Mouse (Mus musculus): ENCODE measurements around the gene Nmnat2.
A peak's percentile ranks its signal among the peaks of the same experiment; 100 is the strongest.

The Nmnat2 gene

GRCm38 (mm10) chr1:153126491-153127381, 171.9 kb downstream of the Nmnat2 start:
- peak; percentile 99 for DNase-seq

GRCm38 (mm10) chr1:153127622-153128021, 172.8 kb downstream of the Nmnat2 start:
- DNase-seq = no peak

- DNase-seq = no peak
Measured at GRCm38 (mm10) chr1:153128780-153129179, 174.0 kb downstream of the Nmnat2 start.

GRCm38 (mm10) chr1:153129992-153130713, 175.4 kb downstream of the Nmnat2 start:
- peak; percentile 97 for DNase-seq

GRCm38 (mm10) chr1:153133865-153134781, 179.3 kb downstream of the Nmnat2 start:
- peak; percentile 99 for DNase-seq

- DNase-seq = peak; percentile 96
Measured at GRCm38 (mm10) chr1:153136647-153137046, 181.9 kb downstream of the Nmnat2 start.

- DNase-seq = no peak
Measured at GRCm38 (mm10) chr1:153138486-153138885, 183.7 kb downstream of the Nmnat2 start.

GRCm38 (mm10) chr1:153139635-153140034, 184.8 kb downstream of the Nmnat2 start:
- no peak for DNase-seq

GRCm38 (mm10) chr1:153140265-153140664, 185.5 kb downstream of the Nmnat2 start:
- DNase-seq = no peak

GRCm38 (mm10) chr1:153140747-153141228, 186.0 kb downstream of the Nmnat2 start:
- no peak for DNase-seq

- DNase-seq = no peak
Measured at GRCm38 (mm10) chr1:153144021-153144420, 189.2 kb downstream of the Nmnat2 start.

GRCm38 (mm10) chr1:153145791-153146190, 191.0 kb downstream of the Nmnat2 start:
- no peak for DNase-seq

- no peak for DNase-seq
Measured at GRCm38 (mm10) chr1:153152594-153152993, 197.8 kb downstream of the Nmnat2 start.

GRCm38 (mm10) chr1:153153619-153154137, 198.9 kb downstream of the Nmnat2 start:
- DNase-seq = no peak

GRCm38 (mm10) chr1:153155364-153155763, 200.6 kb downstream of the Nmnat2 start:
- peak; percentile 93 for DNase-seq

GRCm38 (mm10) chr1:153157021-153157623, 202.3 kb downstream of the Nmnat2 start:
- DNase-seq = peak; percentile 95

GRCm38 (mm10) chr1:153159137-153159536, 204.3 kb downstream of the Nmnat2 start:
- DNase-seq = no peak

GRCm38 (mm10) chr1:153163831-153164230, 209.0 kb downstream of the Nmnat2 start:
- no peak for DNase-seq

GRCm38 (mm10) chr1:153168293-153168692, 213.5 kb downstream of the Nmnat2 start:
- DNase-seq = no peak

All from heart, adult 11 months (tissue).